ENCODE assay signal across 19 mouse cellular contexts in the genomic region with DNA sequence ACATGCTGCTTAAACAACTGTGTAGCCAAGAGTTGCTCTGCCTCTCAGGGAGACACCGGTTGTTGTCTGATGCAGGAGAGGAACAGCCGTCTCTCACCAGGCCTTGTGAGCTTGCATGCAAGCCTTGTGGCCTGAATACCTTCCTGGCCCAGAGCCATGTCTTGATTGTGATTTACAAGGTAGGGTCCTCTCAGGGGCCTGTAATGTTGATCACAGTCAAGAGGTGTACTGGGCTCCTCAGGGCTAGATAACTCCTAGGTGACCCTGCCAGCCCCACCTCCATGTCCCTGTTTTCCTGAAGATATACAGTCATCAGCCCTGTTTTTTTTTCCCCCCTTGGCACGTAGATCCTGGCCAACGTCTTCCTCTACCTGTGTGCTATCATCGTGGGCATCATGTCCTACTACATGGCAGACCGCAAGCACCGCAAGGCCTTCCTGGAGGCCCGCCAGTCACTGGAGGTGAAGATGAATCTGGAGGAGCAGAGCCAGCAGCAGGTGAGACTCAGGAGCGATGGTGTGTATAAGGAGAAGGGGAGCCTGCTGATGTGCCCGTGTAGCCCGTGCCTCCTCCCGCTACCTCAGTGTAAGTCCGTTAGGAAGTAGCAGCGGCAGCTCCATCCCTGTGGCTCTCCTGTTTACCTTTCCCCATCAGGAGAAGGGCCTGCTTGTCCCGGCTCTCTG. TPM values are rescaled to one million over a fixed set of nuclear protein-coding genes. Genes with fewer than 3 reads are reported as not detected.
DNase-seq lines count a peak whose midpoint lies in the region; ATAC-seq lines count a peak whose summit lies in the region.
"Had no signal": no experiment of that assay in that cellular context is flagged by ENCODE, and none has a peak within 500 bp of the region (broad histone marks: within the 10 kb centered on the region; RNA-seq: fewer than 3 reads in every experiment).

No protein-coding gene starts in this region.

- ATAC-seq in cerebellum, adult (ENCODE audit: insufficient number of reproducible peaks, low FRiP score, low TSS enrichment): peak; percentile 38
- ATAC-seq: forebrain, postnatal 0 days; hindbrain, embryonic 16.5 days; liver, embryonic 12.5 days; liver, postnatal 0 days had no signal

- no peak for DNase-seq in cerebellum, postnatal 4 days (ENCODE audit: low spot score in 2 of 2)
- DNase-seq in cerebellum, adult 11 months: peak; percentile 64
- DNase-seq in cerebellum, adult 9-10 months: peak; percentile 76
- peak; percentile 67 to 68 for DNase-seq in cerebellum, postnatal 36 days
- no peak for DNase-seq in testis, postnatal 10 days (ENCODE audit: low spot score)
- no peak for DNase-seq in adrenal gland, postnatal 14 days
- no peak for DNase-seq in Muller cell, postnatal 12 days (ENCODE audit: inconsistent ontology term)
- DNase-seq: adrenal gland, adult 8-10 months; forebrain, postnatal 0 days; gastrocnemius, postnatal 10 days; kidney, adult 18-20 months; kidney, postnatal 25 days; liver, postnatal 0 days; midbrain, embryonic 14.5 days; right cerebral cortex, postnatal 14 days; thymus, postnatal 25 days had no signal

RNA-seq across cellular contexts. Expression of a gene that starts 40.3 kb away (rescaled TPM):
- total RNA-seq in adrenal gland, postnatal 14 days (2021): 28.4 and 36.3 TPM in 2 replicates

Comparison
In these comparisons a context has a peak if more than half of its experiments do, and no peak if none do; other contexts are left out.
1. DNase-seq: peak in cerebellum, adult 11 months (single experiment), cerebellum, adult 9-10 months (single experiment) and cerebellum, postnatal 36 days (2 of 2); none in cerebellum, postnatal 4 days (0 of 2), testis, postnatal 10 days (single experiment), adrenal gland, postnatal 14 days (single experiment) and Muller cell, postnatal 12 days (single experiment).